Mouse (Mus musculus): ENCODE data around the gene Speg.
A peak's percentile ranks its signal among the peaks of the same experiment; 100 is the strongest.

Gene Speg

GRCm38 (mm10) chr1:75374950-75375936, at the start of gene Speg:
TSS of gene Speg (plus strand) at chr1:75375297.
- DNase-seq = peak; percentile 34

GRCm38 (mm10) chr1:75327461-75327860, 47.6 kb upstream of the Speg start:
- no peak for DNase-seq

DNA sequence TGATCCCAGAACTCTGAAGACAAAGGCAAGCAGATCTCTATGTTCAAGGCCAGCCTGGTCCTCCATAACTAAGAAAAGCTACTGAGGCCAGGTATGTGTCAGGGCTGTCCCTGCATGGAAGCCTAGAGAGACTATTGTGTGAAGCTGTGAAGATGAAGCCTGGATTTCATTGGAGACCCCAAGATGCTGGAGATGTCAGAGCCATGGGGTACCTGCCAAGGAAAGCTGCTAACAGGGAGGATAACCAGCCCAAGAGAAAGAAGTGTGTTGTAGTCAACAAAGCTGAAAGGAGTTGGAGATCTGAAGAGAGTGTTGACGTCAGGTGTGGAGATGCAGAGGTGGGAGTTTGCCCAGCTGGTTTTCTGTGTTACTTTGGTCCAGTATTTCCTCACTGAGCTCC, 43.8 kb upstream of the Speg start:
- no peak for DNase-seq

- no peak for DNase-seq
Measured at GRCm38 (mm10) chr1:75336461-75336860, 38.6 kb upstream of the Speg start.

GRCm38 (mm10) chr1:75337097-75337496, 38.0 kb upstream of the Speg start:
- DNase-seq = no peak

DNA sequence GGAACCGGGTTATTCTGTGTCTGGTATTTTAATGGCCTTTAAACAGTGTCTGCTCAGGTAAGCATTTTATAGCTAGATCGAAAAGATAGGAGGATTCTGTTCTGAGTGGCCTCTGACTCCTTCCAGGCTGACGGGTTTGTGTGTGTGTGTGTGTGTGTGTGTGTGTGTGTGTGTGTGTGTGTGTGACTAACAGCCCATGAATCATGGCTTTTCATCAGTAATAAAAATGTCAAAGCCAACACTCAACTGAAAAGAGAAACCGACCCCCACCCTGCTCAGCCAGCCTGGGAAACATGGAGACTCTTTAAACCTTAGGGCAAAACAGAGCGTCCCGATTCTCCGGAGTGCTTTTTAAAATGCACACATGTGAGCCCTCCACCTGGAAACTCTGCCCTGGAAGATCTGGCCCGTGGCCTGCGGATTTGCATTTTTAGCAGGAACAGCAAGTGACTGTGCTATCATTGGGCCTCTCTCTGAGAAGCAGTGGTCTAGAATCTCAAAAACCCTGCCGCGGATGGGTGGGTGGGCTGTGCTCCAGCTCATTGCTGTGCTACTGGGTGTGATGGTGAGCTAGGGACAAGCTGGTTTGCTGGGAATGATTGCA, 36.9 kb upstream of the Speg start:
- no peak for DNase-seq

DNA sequence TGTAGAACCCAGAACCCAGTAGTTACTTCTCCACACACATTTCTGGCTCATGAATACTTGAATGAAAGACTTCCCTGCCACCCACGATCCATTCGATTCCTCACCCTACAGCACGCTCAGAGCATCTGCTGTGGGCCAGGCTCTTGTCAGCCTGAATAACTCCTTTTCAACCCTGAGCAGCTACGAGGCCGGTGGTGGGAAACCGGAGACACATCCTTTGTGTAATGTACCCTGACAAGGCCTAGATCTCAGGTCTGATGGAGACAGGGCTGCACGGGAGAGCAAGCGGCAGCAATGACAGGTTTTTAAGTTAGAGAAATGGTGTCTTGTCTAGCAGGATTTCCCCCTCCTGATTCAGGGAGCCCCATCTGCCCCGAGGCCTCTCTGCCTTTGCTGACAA, 35.8 kb upstream of the Speg start:
- peak; percentile 66 for DNase-seq

DNA sequence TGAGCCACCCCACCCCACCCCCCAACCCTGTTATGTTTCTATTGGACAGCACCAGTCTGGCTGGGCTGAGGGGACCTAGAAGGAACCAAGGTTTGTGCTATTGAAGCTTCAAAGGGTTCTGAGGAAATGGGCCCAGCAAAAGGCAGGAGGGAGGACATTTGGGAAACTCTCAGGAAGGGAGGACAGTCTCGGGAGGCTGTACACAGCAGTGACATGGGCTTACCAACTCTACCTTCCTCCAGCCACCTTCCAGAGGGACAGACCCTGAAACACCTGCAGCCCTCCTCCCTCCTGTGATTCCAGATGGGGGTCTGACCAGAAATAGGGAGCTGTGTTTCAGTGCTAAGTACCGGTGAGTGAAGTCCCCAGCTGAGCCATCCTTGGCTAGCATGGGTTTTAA, 34.6 kb upstream of the Speg start:
- no peak for DNase-seq

GRCm38 (mm10) chr1:75342874-75343416, 32.2 kb upstream of the Speg start:
- DNase-seq = peak; percentile 79

- DNase-seq = peak; percentile 27
Measured at GRCm38 (mm10) chr1:75344291-75345035, 30.6 kb upstream of the Speg start.

DNA sequence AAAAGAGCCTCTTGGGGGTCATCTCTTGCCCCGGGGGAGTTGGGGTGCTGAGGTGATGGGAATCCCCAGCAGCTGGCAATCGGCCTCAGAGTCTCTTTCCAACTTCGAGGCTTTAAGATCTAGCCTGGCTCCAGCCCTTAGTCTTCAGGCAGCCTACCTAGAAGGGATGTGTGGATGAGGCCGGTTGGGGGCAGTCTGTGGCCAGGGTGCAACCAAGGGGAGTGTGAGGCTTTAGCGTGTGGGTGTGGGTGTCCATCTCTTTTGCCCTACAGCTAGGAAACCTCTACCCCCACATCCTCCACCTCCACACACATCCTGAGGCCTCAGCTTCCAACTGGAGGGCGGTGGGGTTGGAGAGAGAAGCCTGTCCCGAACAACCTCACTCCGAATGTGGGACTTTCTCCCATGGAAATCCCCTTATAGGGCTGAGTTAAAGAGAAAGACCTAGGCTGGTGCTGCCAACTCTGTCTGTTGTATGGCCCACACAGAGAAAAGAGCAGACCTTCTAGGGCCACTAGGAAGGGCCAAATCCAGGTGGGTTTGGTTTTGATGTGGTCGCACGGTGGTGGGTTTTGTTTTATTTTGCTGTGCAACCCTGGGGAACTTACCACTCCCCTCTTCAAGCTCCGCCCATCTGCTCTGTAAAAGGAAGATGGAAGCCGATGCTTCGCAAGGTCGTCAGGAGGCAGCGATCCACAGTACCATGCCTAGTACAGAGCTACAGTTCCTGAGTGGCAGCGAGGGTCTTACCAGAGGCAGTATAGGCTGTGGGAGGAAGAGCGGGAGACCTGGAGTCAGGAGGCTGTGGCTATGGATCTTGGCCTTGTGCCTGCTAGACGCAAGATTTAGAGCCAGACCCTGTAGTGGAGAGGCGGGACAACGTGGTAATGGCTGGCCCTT, 29.8 kb upstream of the Speg start:
- DNase-seq = no peak

DNA sequence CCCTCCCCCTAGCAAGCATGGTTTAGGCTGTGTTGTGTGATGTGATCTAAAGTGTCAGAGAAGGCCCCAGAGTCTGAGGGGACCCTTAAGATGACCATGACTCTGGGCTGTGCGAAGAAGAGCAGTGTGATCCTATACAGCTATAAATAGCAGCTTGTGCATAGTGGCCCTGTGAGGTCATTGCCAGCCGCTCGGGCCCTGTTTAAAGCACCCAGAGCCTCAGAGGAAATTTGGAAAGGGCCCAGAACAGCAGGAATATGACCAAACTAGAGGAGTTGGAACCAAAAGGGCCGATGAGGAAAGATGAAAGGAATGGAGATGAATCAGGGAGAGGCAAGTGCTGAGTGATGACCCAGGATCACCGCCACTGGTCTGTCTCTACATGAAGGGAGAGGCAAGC, 27.8 kb upstream of the Speg start:
- no peak for DNase-seq

- no peak for DNase-seq
Measured at GRCm38 (mm10) chr1:75349275-75349674, 25.8 kb upstream of the Speg start.

GRCm38 (mm10) chr1:75357261-75357660, 17.8 kb upstream of the Speg start:
- DNase-seq = no peak

DNA sequence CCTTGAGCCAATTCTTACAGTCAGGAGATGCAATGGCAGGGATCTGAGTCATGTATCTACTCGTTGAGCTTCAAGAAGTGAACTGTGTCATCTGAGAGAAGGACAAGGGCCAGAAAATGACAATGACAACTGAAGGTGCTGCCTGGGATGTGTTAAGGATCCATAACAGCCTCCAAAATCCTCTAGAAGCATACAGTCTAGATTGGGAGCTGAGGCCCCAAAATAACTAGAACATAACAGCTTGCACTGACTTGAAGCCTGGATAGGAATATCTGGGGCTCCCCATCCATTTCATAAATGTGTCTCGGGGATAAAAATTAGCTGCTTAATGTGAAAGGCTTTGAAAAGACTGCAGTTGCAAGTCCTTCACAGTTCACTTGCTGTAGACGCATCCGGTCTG, 17.1 kb upstream of the Speg start:
- no peak for DNase-seq

DNA sequence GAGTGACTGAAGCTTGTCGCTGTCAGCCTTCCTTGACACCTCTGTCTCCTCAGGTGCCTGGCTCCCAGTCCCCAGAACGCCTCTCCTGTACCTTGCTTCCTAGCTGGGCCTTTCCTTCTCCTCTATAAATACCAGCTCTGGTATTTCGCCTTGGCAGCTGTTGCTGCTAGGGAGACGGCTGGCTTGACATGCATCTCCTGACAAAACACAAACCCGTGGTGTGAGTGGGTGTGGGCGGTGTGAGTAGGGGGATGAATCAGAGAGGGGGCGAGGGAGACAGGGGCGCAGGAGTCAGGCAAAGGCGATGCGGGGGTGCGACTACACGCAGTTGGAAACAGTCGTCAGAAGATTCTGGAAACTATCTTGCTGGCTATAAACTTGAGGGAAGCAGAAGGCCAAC, 15.8 kb upstream of the Speg start:
- no peak for DNase-seq

- peak; percentile 58 for DNase-seq
Measured at GRCm38 (mm10) chr1:75360112-75361031, 14.7 kb upstream of the Speg start, which contains the start of gene Des. TSS of gene Des (plus strand) at chr1:75360329.

GRCm38 (mm10) chr1:75361123-75361522, 14.0 kb upstream of the Speg start:
- no peak for DNase-seq

GRCm38 (mm10) chr1:75361750-75362149, 13.3 kb upstream of the Speg start:
- DNase-seq = peak; percentile 62

- DNase-seq = no peak
Measured at GRCm38 (mm10) chr1:75363868-75364267, 11.2 kb upstream of the Speg start.

Data from retina, postnatal 1 day (tissue).